Mouse (Mus musculus) lung, postnatal 36 days (tissue): ENCODE data around the gene Rnf111.
A peak's percentile ranks its signal among the peaks of the same experiment; 100 is the strongest.
"Not testable (repeated sequence)": the region's sequence is repeated elsewhere in the genome, so short reads cannot be mapped to it uniquely, and the experiment has no call there.

ENCODE experiments used
- DNase-seq: peaks from one replicate; pipeline ENCODE4 v3.0.0; 2022; ENCODE audit warnings: mixed read lengths

Rnf111 gene

GRCm38 (mm10) chr9:70493038-70493437, 10.5 kb downstream of the Rnf111 start:
- no peak for DNase-seq

DNA sequence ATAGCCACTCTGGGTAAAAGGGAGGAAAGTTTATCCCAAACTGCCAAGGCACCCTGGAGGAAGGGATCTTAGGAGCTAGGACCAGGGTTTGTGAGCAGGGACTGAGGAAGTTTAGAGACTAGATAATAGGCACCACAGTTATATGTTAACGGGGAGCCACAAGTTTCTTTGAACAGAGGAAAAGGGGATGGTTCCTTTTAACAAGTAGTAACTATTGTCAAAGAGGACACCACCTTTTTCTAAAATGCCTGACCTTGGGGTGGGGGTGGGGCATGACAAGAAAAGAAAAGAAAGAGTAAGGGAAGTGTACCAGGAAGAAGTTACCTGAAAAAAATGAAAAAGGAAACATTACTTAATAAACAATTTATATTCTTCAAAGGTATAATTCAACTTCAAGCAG, 12.3 kb downstream of the Rnf111 start:
- DNase-seq: no peak

GRCm38 (mm10) chr9:70487401-70487800, 16.1 kb downstream of the Rnf111 start:
- DNase-seq: no peak

- DNase-seq: no peak
These were observed 17.7 kb downstream of the Rnf111 start for GRCm38 (mm10) chr9:70485840-70486239.

DNA sequence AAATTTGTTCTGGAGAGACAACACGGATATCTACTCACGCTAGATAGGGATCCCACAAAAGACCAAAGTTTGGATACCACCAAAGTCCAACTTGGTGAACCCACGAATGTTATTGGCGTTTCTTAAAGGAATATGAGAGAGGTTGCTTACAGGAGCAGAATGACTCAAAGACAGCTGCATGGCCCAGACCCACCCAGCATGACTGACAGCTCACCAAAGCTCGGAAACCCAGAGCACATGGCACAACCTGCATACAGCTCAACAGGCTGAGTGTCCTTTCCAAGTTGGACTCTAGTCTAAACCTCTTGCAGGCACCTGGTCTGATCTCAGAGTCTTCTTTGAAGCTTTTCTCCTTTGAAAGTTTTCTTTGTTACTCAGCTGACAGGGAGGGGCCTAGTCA, 20.0 kb downstream of the Rnf111 start:
- no peak for DNase-seq

GRCm38 (mm10) chr9:70481872-70482271, 21.7 kb downstream of the Rnf111 start:
- DNase-seq: no peak

GRCm38 (mm10) chr9:70477229-70477628, 26.3 kb downstream of the Rnf111 start:
- DNase-seq: no peak

DNA sequence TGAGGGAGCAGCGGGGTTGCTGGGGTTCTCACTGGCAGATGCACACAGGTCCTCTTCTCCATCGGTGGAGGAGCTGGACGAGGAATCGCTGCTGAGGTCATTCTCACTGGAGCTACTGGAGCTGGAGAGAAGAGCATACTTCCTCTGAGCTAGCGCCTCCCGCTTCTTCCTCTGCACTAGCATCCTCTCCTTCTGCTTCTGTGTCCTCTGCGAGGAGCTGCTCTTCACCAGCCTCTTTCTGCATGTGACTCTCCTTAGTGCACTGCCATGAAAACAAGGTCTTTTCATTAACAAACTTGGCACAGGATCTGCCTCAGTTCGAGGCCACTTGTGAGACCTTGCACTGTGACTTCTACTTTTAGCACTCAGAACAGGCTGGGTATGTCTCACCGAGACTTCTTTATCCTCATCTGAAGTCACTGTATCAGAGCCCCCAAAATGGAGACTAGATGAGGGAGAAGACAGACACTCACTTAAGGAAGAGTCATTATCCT, 27.7 kb downstream of the Rnf111 start:
- DNase-seq: no peak

GRCm38 (mm10) chr9:70473400-70473799, 30.1 kb downstream of the Rnf111 start:
- no peak for DNase-seq

- not testable (repeated sequence) for DNase-seq
These were observed 40.4 kb downstream of the Rnf111 start for GRCm38 (mm10) chr9:70463091-70463490.

DNA sequence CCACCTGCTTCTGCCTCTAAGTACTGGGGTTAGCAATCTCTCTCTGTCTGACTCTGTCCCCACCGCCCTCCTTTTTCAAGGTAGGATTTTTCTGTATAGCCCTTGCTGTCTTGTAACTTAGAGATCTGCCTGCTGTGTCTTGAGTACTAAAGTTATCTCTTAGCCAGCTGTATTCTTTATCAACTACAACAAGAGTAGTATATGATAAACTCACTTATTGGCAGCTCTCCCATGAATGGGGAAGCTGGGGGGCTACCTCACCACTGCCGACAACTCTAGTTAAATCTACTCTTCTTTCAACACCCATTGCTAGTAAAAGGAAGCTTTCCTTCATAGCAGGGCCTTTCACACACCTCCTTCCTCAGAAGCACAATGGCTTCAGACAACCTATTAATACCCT, 51.2 kb downstream of the Rnf111 start:
- no peak for DNase-seq

DNA sequence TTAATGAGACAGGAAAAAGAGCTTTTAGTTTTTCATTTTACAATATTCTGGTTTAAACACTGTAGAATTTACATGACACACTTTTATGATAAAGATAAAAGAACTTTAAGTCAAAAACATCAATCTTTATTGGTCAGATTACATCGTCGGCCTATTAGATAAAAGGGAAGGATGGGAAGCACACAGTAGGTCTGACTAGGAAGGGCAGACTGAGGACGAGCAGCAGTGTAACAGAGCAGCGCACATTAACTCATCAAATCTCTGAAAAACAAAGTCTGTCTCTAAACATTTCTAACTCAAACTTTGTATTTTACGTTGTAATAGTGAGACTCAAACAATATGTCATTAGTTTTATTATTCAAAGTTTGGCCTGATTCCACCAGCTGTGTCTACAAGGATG, 54.5 kb downstream of the Rnf111 start:
- DNase-seq: no peak

- DNase-seq: peak; percentile 59
These were observed 63.6 kb downstream of the Rnf111 start for GRCm38 (mm10) chr9:70439959-70440358.

- no peak for DNase-seq
These were observed 80.9 kb downstream of the Rnf111 start for GRCm38 (mm10) chr9:70422661-70423060.

- DNase-seq: peak; percentile 95
These were observed 82.1 kb downstream of the Rnf111 start, which contains the start of gene Ccnb2 for GRCm38 (mm10) chr9:70421257-70422056. Gene Ccnb2 (minus strand): TSS chr9:70421547.

GRCm38 (mm10) chr9:70416412-70416811, 87.1 kb downstream of the Rnf111 start:
- DNase-seq: no peak

DNA sequence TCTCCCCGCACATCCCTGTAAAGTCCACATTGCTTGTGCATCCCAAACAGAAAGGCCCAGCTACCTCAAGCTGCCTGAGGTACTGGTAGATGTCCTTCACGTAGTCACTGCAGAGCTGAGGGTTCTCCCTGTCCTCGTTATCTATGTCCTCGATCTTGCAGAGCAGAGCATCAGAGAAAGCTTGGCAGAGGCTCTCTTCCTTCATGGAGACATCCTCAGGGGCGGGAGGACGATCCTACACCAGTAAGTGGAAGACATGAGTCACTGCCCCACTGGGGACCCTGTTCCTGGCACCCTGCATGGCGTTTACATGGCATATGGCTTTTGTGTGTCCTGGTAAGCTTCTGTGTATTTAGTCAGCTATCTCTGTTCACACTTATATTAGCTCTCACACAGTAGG, 90.5 kb downstream of the Rnf111 start:
- no peak for DNase-seq

DNA sequence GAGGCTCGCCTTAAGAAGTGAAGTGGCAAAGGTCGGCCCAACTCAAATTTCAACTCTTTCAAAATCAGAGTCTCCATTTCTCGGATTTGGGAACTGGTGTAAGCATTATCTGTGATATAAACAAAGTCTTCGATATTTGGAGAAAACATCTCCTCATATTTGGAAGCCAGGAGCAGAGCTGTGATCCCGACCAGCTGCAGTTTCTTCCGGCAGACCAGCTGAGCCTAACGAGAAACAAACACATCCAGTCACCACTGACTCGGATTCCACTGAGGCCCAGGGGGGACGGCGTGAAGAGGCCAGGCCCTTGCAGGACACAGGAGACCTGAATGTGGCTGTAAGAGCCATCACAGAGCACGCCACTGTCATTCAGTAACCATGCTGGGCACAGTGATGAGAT, 92.9 kb downstream of the Rnf111 start:
- peak; percentile 46 for DNase-seq

DNA sequence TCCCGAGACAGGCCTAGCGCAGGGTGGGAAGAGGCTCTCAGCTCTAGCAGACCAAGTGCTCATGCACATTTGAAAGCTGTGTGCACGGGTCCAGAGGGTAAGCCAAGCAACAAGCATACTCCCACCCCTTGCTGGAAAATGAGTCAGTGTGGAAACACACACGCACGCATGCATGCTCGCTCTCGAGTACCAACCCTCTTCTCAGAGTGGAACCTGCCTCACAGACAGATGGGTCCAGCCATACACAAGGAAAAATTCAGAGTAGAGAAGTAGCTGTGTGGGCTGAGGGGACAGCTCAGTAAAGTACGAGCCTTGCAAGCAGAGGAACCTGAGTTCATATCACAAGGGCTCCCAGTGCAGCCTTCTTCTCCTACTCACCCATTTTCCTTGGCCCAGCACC, 93.8 kb downstream of the Rnf111 start:
- no peak for DNase-seq

- peak; percentile 70 for DNase-seq
These were observed 94.7 kb downstream of the Rnf111 start for GRCm38 (mm10) chr9:70408791-70409190.

- DNase-seq: peak; percentile 11
These were observed 96.9 kb downstream of the Rnf111 start for GRCm38 (mm10) chr9:70406596-70406995.

- DNase-seq: no peak
These were observed 101.5 kb downstream of the Rnf111 start for GRCm38 (mm10) chr9:70401937-70402539.

- no peak for DNase-seq
These were observed 107.4 kb downstream of the Rnf111 start for GRCm38 (mm10) chr9:70396083-70396482.

DNA sequence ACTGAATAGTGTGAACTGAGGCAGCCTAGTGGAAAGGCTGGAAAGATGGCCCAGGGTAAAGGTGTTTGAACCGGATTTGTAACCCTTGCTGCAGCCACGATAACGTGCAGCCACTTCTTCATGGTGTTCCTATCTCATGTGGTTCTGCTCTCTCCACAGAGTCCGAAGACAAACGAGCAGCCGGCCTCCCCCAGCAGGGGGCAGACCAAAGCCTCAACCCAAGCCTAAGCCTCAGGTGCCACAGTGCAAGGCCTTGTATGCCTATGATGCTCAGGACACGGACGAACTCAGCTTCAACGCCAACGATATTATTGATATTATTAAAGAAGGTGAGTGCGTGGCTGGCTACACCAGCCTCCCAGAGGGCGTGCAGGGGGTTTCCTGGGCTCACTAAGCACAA, 107.9 kb downstream of the Rnf111 start:
- peak; percentile 18 for DNase-seq
